Mouse (Mus musculus): ENCODE measurements at regions not wholly inside any gene's neighbourhood (a gene's known extent, or its start where the extent isn't known, plus 50 kb on each side); places are given as distances from the start of the nearest gene placed in this dataset.

DNA sequence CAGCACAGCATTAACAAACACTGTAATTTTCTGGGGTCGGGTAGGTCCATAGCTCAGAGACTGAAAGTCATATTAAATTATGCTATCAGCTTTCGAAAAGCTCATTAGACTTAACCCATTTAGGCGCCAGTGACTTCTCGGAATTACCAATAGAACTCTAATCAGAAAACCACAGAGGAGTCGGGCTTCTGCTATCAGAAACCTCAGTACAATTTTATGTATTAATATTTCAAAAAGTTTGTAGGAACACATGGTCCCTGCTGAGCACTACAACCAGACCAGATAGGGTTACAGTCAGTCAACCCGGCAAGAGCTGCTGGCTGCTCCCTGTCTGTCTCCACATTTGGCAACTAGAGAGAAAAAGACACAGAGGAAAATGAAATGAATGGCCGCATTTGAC is 647.3 kb upstream of the Pabpc4l start:
- H3K9me3 ChIP-seq (replicated peaks) = no peaks in the 10 kb centered on the region
- no peak overlapping the region for H3K9ac ChIP-seq (replicated peaks)
- H3K4me3 ChIP-seq (replicated peaks) = no peak overlapping the region
- WGBS = 83% methylated on average over 7 of the region's 7 CpGs
- ATAC-seq (ENCODE audit: low FRiP score) = no peak
- no peaks in the 10 kb centered on the region for H3K4me1 ChIP-seq
- H3K4me2 ChIP-seq = no peak overlapping the region
- H3K27me3 ChIP-seq (replicated peaks) = no peaks in the 10 kb centered on the region
- H3K36me3 ChIP-seq = no peaks in the 10 kb centered on the region
- no peak overlapping the region for H3K27ac ChIP-seq (replicated peaks)

DNA sequence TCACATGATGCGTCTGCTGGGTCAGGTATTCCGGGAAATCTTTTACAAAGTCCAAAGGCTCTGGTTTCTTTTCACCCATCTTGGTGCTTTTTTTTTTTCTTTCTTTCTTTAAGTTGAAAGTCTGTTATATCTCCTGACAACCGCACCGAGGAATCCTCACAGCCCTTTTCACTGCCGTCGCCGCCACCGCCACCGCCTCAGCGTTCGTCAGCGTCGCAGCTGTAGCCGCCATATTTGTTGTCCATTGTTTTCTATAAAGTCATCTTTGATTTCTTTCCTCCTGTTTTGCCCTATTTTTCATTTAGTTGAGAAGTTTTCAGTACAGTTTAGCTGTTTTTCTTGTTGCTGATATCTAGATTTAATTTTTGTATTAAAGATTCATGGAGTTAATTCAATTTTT is 603.5 kb upstream of the Pabpc4l start:
- ATAC-seq (ENCODE audit: low FRiP score) = no peak
- Histone ChIP-seq H3K9ac (replicated peaks) (no peak overlapping the region), H3K27ac (replicated peaks) (no peak overlapping the region), H3K27me3 (replicated peaks) (no peaks in the 10 kb centered on the region), H3K4me2 (no peak overlapping the region), H3K9me3 (replicated peaks) (no peaks in the 10 kb centered on the region), H3K4me3 (replicated peaks) (no peak overlapping the region), H3K36me3 (no peaks in the 10 kb centered on the region), H3K4me1 (no peaks in the 10 kb centered on the region)
- 97% methylated on average over 14 of the region's 14 CpGs for WGBS

DNA sequence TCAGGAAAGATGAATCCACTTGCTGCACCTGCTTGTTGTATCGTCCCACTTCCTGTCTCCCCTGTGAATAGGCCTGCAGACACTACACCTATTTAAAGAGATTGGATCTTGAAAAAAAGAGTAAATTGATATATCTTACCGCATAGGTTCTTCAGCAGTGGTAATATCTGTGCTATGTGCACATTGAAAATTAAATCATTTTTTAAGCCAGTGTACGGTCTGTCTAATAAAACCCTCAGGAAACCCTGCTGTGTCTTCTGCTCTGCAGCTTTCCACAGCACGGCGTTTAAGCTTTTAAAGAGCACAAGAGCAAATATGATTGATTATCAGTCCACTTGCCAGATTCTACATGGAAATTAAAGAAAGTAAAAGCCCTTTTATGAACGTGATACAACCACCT is 577.7 kb upstream of the Pabpc4l start:
- WGBS = 69% methylated on average over 6 of the region's 6 CpGs
- no peaks in the 10 kb centered on the region for H3K36me3 ChIP-seq
- no peak for ATAC-seq (ENCODE audit: low FRiP score)

DNA sequence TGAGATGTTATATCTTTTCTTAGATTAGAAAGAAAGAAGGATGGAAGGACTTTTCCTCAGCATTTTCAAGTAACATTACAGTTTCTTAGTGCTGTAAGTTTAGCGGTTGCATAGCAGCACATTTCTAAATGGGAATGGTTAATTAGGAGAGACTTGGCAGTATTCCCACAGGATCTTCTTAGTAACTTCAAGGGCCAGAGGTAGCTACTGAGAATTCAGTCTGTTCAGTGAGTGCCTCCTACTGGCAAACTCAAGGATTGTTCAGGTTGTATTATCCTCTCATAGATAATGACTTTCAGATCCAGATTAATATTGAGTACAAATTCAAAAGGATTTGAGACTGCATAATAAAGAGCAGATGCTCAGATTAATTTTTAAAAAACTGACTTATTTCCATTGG is 571.3 kb upstream of the Pabpc4l start:
- no peak for ATAC-seq (ENCODE audit: low FRiP score)
- 34% methylated on average over 1 of the region's 1 CpGs for WGBS

More for the DNA sequence above, 577.7 kb upstream of the Pabpc4l start:
- no peak overlapping the region for H3K4me3 ChIP-seq (replicated peaks)
- H3K9me3 ChIP-seq (replicated peaks) = no peaks in the 10 kb centered on the region
- no peak overlapping the region for H3K27ac ChIP-seq (replicated peaks)
- no peaks in the 10 kb centered on the region for H3K27me3 ChIP-seq (replicated peaks)
- no peak overlapping the region for H3K9ac ChIP-seq (replicated peaks)
- H3K4me1 ChIP-seq = no peaks in the 10 kb centered on the region
- no peak overlapping the region for H3K4me2 ChIP-seq

DNA sequence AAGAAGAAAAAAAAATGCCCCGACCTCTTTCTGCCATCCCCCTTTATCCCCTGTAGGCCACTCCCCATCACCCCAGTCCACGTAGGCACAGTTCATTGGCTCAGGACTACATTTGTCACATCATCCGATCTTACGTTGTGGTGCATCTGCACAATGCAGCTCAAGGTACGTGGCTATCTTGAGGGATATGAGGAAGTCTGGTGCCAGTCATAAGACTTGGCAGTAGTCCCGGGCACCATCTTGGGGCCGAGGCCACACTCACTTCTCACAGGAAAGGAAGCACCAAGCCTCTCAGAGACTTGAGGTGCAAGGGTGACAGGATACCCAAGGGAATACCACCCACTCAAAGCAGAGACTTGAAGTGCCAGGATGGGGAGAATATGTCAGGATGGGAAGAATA is 570.5 kb upstream of the Pabpc4l start:
- Histone ChIP-seq H3K9me3 (replicated peaks) (no peaks in the 10 kb centered on the region), H3K27me3 (replicated peaks) (no peaks in the 10 kb centered on the region), H3K36me3 (no peaks in the 10 kb centered on the region), H3K4me2 (no peak overlapping the region), H3K4me3 (replicated peaks) (no peak overlapping the region), H3K9ac (replicated peaks) (no peak overlapping the region), H3K27ac (replicated peaks) (no peak overlapping the region), H3K4me1 (no peaks in the 10 kb centered on the region)
- WGBS = 94% methylated on average over 7 of the region's 7 CpGs
- no peak for ATAC-seq (ENCODE audit: low FRiP score)

More for the DNA sequence above, 571.3 kb upstream of the Pabpc4l start:
- Histone ChIP-seq H3K4me2 (no peak overlapping the region), H3K9me3 (replicated peaks) (no peaks in the 10 kb centered on the region), H3K4me3 (replicated peaks) (no peak overlapping the region), H3K4me1 (no peaks in the 10 kb centered on the region), H3K27me3 (replicated peaks) (no peaks in the 10 kb centered on the region), H3K9ac (replicated peaks) (no peak overlapping the region), H3K27ac (replicated peaks) (no peak overlapping the region), H3K36me3 (no peaks in the 10 kb centered on the region)

DNA sequence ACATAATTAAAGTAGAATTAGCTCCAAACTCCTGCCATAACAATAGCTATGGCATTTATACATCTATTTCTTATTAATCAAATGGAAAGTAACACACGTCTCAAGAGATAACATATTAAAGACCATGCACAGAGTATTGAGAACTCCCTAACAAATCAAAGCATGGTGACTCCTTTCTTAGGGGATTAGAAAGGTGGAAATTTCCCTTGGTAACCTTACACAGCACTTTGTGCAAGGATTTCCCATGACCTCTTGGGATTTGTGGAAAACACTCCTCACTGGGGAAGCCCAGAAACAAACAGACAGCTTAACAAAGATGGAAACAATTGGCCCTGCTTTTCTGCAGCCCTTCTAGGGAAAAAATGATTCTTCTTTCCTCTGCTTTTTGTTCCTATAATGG is 562.4 kb upstream of the Pabpc4l start:
- Histone ChIP-seq H3K9me3 (replicated peaks) (no peaks in the 10 kb centered on the region), H3K27ac (replicated peaks) (no peak overlapping the region), H3K4me3 (replicated peaks) (no peak overlapping the region), H3K4me2 (no peak overlapping the region), H3K27me3 (replicated peaks) (no peaks in the 10 kb centered on the region), H3K4me1 (no peaks in the 10 kb centered on the region), H3K36me3 (no peaks in the 10 kb centered on the region), H3K9ac (replicated peaks) (no peak overlapping the region)
- WGBS = 67% methylated on average over 1 of the region's 1 CpGs
- no peak for ATAC-seq (ENCODE audit: low FRiP score)

DNA sequence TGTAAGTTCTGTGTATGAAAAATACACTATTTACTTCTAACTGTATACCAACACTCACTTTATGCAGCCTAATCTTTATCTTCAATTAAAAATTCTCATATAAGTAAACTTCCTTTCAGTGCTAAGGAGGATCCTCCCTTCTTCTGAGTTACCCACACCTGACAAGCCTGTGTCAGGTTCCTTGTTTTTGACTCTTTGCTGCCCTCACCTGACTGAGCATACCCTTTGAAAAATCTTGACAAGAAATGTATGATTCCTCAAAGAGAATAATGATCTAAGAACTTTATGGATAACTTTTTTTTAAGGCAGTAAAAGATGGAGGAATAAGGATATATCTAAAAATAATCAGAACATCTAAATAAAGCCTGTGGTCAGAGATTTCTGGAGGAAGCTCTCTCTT is 550.9 kb upstream of the Pabpc4l start:
- no peak overlapping the region for H3K27ac ChIP-seq (replicated peaks)
- no peaks in the 10 kb centered on the region for H3K36me3 ChIP-seq
- H3K4me1 ChIP-seq = no peaks in the 10 kb centered on the region
- no peak overlapping the region for H3K4me2 ChIP-seq
- no peak overlapping the region for H3K4me3 ChIP-seq (replicated peaks)
- no peak for ATAC-seq (ENCODE audit: low FRiP score)
- no peaks in the 10 kb centered on the region for H3K27me3 ChIP-seq (replicated peaks)
- H3K9ac ChIP-seq (replicated peaks) = no peak overlapping the region
- H3K9me3 ChIP-seq (replicated peaks) = no peaks in the 10 kb centered on the region

DNA sequence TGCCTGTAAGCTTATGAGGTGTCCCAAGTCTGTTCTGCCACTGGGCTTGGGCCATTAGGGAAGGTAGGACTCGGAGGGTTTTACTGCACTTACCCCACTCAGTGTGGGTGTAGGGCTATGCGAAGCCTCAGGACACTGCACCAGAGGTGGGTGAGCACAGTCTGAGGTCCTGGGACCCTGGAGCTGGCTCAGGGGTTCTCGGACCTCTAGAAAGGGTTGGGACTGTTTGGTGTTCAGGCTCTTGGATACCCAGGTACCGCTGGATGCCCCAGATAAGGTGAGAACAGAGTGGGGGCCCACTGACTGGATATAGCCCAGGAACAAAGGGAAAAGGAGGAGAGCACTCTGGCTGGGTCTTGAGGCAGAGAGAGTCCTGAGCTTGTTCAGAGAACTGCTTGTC is 522.7 kb upstream of the Pabpc4l start:
- Histone ChIP-seq H3K36me3 (no peaks in the 10 kb centered on the region), H3K27me3 (replicated peaks) (no peaks in the 10 kb centered on the region), H3K4me3 (replicated peaks) (no peak overlapping the region), H3K4me2 (no peak overlapping the region), H3K9me3 (replicated peaks) (no peaks in the 10 kb centered on the region), H3K9ac (replicated peaks) (no peak overlapping the region), H3K27ac (replicated peaks) (no peak overlapping the region), H3K4me1 (no peaks in the 10 kb centered on the region)
- WGBS = 95% methylated on average over 4 of the region's 4 CpGs
- no peak for ATAC-seq (ENCODE audit: low FRiP score)

DNA sequence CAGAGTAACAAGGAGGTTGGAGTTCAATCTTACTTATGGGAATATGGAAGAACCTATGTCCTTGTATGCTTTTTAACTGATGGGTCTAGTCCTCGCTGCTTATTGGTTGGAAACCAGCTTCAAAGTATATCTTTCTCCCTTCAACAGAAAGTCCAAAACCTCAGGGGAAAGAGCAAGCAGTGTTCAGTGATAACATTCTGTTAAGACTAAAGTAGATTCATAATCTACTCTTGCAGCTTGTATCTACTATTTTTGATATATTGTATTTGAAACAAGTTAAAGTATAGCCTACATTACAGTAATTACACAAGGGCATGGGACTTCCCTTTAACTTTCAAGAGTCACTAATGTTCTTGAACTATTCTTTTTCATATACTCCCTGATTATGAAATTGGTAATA is 522.0 kb upstream of the Pabpc4l start:
- WGBS = 91% methylated on average over 1 of the region's 1 CpGs
- no peak overlapping the region for H3K4me3 ChIP-seq (replicated peaks)
- H3K9me3 ChIP-seq (replicated peaks) = no peaks in the 10 kb centered on the region
- no peaks in the 10 kb centered on the region for H3K36me3 ChIP-seq
- no peaks in the 10 kb centered on the region for H3K27me3 ChIP-seq (replicated peaks)
- no peak for ATAC-seq (ENCODE audit: low FRiP score)
- no peak overlapping the region for H3K4me2 ChIP-seq
- H3K27ac ChIP-seq (replicated peaks) = no peak overlapping the region
- no peak overlapping the region for H3K9ac ChIP-seq (replicated peaks)
- no peaks in the 10 kb centered on the region for H3K4me1 ChIP-seq

DNA sequence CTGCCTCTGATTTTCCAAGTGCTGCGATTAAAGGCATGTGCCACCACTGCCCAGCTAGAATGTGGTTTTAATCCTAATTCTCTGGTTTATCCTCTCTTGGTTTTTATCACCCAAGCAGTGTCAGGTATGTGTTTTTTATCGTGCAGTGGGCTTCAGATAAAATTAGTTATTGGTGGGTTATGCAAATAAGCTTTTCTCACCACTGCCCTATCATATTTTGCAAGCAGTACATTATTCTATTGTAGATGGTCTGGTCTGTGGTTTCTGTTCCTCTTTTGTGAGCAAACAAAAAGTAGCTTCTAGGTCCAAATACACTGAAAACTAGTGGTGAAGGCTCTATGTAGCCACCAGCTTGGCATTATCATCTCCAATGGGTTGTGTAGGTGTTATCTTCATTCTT is 503.4 kb upstream of the Pabpc4l start:
- no peak overlapping the region for H3K4me3 ChIP-seq (replicated peaks)
- no peak overlapping the region for H3K9ac ChIP-seq (replicated peaks)
- no peak overlapping the region for H3K4me2 ChIP-seq
- H3K4me1 ChIP-seq = no peaks in the 10 kb centered on the region
- no peaks in the 10 kb centered on the region for H3K27me3 ChIP-seq (replicated peaks)
- WGBS = 82% methylated on average over 2 of the region's 2 CpGs
- H3K27ac ChIP-seq (replicated peaks) = no peak overlapping the region
- no peaks in the 10 kb centered on the region for H3K9me3 ChIP-seq (replicated peaks)
- no peaks in the 10 kb centered on the region for H3K36me3 ChIP-seq
- ATAC-seq (ENCODE audit: low FRiP score) = no peak

DNA sequence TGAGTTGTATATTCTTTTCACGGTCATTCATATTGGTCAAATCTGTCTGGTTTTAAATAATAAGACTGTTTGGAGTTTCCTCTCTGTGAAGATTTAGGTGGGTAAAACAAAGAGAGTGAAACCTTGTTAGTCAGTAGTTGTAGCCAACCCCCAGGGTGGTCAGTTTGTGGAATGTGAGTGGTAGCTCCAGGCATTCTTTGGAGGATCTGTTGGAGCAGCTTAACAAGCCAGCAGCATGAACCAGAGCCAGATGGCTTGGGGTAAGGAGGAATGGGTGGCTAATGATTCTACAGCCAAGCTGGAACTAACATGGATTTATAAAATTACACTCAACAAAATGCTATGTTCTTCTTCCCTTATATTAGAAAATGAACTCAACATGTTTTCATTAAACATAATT is 489.7 kb upstream of the Pabpc4l start:
- Histone ChIP-seq H3K9ac (replicated peaks) (no peak overlapping the region), H3K4me2 (no peak overlapping the region), H3K27me3 (replicated peaks) (no peaks in the 10 kb centered on the region), H3K4me3 (replicated peaks) (no peak overlapping the region), H3K36me3 (no peaks in the 10 kb centered on the region), H3K4me1 (no peaks in the 10 kb centered on the region), H3K27ac (replicated peaks) (no peak overlapping the region), H3K9me3 (replicated peaks) (no peaks in the 10 kb centered on the region)
- ATAC-seq (ENCODE audit: low FRiP score) = no peak
- 95% methylated on average over 1 of the region's 1 CpGs for WGBS

DNA sequence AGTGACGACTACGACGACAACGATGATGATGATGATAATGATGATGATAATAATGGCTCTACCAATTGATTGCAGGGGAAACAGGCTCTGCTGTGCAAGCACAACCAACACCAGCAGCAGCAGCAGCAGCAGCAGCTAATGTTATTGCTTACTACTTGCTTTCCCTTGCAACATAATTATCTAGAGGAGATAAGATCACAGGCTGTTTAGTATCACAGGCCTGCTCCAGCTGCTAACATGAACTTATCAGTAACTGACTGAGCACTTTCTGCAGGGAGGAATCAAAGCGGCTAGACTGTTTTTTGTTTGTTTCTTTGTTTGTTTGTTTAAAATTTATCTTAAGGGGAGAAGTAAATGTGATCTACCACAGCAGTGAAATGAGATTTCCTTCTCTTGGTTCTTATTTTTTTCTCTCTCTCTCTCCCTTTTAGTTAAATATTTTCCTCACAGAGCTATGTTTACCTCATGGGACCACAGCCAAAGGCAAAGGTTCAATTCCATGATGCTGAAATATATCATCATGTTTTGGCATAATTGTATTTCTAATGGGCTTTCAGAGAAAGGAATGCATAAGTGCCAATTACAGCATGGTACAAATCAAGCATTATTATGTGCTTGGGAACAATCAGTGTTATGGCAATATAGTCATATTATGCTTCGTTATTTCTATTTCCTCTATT is 443.2 kb upstream of the Pabpc4l start:
- Histone ChIP-seq H3K9me3 (replicated peaks) (no peaks in the 10 kb centered on the region), H3K9ac (replicated peaks) (no peak overlapping the region), H3K27ac (replicated peaks) (no peak overlapping the region), H3K4me1 (no peaks in the 10 kb centered on the region), H3K27me3 (replicated peaks) (no peaks in the 10 kb centered on the region), H3K36me3 (no peaks in the 10 kb centered on the region), H3K4me3 (replicated peaks) (no peak overlapping the region), H3K4me2 (no peak overlapping the region)
- peak; percentile 59; the same call in 1 of the 2 replicates for ATAC-seq (ENCODE audit: low FRiP score)
- WGBS = 58% methylated on average over 6 of the region's 6 CpGs

DNA sequence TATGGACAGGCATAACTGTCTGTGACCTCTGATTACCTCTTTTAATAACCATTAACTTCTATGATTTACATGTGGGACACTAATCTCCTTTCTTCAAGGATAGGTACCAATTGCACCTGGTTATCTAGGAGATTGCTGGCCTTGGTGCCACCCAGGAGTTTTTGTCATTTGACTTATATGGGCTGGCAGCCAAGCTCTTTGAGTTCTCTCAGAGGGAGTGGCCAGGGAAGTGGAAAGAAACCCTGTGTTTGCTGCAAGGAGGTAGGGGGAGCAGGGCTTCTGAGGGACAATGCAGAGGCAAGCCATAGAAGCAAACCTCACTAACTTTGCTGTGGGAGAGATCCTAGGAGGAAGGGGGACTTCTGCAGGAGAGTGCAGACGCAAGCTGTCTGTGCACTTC is 427.8 kb upstream of the Pabpc4l start:
- H3K9ac ChIP-seq (replicated peaks) = no peak overlapping the region

More for the DNA sequence above, 427.8 kb upstream of the Pabpc4l start:
- Histone ChIP-seq H3K27ac (replicated peaks) (no peak overlapping the region), H3K4me1 (no peaks in the 10 kb centered on the region), H3K9me3 (replicated peaks) (no peaks in the 10 kb centered on the region), H3K4me3 (replicated peaks) (no peak overlapping the region), H3K36me3 (no peaks in the 10 kb centered on the region), H3K4me2 (no peak overlapping the region), H3K27me3 (replicated peaks) (no peaks in the 10 kb centered on the region)
- no peak for ATAC-seq (ENCODE audit: low FRiP score)
- 100% methylated on average over 1 of the region's 1 CpGs for WGBS

Data from neural tube, embryonic 15.5 days (tissue).